Mouse (Mus musculus): ENCODE measurements at regions not wholly inside any gene's neighbourhood (a gene's known extent, or its start where the extent isn't known, plus 50 kb on each side); places are given as distances from the start of the nearest gene placed in this dataset.

DNA sequence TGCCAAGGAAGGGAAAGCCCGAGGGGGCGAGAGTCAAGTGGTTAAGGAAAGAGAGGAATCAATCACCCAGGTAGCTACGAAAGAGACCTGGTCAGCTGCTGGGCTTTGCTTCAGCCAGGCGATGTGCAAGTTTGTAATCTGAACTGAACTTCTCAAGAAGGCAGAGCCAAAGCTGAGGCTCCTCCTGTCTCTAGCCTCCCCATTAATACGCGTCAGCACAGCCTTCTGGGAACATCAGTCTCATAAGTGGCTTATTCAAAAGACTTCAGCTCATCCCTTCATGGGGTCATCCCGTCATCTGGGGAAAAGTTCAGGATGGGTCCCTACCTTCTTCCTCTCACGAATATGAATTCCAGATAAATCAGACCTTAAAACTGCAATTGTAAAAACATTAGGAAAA, 112.2 kb upstream of the Mgme1 start:
- TF ChIP-seq ZC3H11A (IDR thresholded peaks at IDR 0.05; ENCODE audit: borderline replicate concordance, low read depth, low read length) = no peak
- TF ChIP-seq CHD2 (IDR thresholded peaks at IDR 0.05; ENCODE audit: low read depth, low read length) = no peak
- no peak for TF ChIP-seq MAFK (IDR thresholded peaks at IDR 0.05; ENCODE audit: insufficient read depth, low read depth, low read length)

Data from ES-E14 (cell line).